Mouse (Mus musculus): ENCODE results near the gene Tbc1d17.

Gene Tbc1d17

DNA sequence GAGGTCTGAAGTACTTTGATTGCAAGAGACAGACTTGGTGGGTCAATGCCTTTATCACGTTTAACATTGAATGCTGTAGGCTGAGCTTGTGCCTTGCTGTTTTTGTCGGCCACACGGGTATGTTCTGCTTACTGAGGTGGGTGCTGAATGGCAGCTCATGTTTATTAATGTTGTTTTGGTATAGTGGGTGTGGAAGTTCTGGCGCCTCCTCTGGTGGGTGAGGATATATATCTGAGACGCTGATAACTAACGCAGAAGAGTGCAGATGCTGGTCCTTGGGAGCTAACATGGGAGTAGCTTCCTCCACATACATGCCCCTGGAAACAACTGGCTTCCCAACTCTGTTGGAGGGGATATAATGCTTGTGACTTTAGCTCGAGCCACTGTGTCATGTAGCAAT lies 25.5 kb downstream of the Tbc1d17 start:
- DNase-seq (ENCODE audit: low spot score), result no peak

DNA sequence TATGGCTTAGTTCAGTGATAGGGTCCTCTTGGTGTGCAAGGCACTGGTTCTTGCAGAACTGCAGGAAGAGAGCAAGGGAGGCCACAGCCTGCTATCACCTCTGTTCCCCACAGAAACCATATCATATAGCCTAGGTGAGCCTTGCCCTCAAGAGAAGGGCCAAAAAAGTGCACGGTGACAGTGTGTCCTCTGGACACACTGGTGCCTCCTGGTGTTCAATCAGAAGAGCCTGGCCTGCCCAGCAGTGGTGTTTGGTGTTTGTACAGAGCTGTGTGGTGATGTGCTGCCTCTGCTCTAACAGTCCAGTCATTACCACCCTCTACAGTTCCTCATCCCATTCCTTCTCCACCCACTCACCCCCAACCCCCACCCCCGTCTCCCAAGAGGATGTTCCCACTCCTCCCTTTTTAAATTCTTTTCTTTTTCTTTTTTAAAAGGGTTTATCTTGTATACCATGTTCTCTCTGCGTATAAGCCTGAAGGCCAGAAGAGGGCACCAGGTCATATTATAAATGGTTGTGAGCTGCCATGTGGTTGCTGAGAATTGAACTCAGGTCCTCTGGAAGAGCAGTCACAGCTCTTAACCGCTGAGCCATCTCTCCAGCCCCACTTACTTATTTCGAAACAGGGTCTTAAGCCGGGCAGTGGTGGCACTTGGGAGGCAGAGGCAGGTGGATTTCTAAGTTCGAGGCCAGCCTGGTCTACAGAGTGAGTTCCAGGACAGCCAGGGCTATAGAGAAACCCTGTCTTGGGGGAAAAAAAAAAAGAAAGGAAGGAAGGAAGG lies 27.0 kb downstream of the Tbc1d17 start:
- no peak for DNase-seq (ENCODE audit: low spot score)

DNA sequence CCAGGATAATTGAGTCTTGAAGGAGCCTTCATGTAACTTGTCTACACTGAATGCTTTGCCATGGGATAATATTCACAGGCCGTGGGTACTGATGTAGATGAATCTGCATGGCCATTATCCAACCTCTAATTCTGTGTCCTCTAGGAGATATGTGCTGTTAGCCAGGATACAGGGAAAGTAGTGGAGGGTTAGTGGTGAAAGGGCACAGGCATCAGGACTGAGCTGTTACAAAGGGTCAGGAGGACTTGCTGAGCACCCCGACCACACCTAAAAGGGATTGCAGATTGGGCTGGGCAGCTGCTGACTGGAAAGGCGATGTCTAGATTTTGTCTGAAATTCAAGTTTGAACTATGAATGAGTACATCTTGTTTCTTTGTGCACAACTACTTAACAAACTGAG lies 28.4 kb downstream of the Tbc1d17 start:
- DNase-seq (ENCODE audit: low spot score), result no peak

DNA sequence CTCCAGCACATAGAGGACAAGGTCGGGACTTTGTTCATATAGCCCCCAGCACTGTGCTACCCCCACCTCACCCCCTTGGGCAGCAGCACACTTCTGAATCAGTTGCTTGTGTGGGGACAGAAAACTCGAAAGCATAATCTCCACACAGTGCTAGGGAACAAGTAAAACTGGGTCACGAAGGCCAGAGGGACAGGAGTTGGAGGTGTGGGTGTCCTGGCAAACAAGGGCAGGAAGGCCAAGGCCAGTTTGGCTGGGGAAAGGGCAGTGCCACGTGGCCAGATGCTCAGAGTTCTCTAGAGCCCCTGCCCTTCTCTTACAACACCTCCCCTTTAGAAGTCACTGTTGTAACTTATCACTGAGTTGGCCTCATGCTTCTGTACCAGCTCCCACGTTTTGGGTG lies 29.0 kb downstream of the Tbc1d17 start:
- DNase-seq (ENCODE audit: low spot score), result no peak

DNA sequence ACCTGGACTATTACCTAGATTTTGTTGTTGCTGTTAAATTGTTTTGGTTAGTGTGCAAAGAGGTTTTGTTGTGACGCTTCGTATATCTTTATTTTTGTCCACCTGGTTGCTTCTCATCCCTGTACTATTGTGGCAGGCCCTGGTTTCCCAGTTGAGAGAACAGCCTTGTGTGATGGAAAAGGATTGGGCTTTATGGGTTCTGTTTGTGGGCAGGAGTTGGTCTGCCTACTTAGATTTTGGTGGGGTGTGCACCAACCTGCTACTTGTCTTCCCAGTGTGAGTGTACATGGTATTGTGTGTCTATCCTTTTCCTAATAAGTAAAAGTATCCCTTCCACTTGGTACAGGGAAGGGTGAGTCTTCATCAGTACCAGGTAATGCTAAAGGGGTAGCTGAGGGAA lies 29.5 kb downstream of the Tbc1d17 start:
- DNase-seq (ENCODE audit: low spot score), result no peak

DNA sequence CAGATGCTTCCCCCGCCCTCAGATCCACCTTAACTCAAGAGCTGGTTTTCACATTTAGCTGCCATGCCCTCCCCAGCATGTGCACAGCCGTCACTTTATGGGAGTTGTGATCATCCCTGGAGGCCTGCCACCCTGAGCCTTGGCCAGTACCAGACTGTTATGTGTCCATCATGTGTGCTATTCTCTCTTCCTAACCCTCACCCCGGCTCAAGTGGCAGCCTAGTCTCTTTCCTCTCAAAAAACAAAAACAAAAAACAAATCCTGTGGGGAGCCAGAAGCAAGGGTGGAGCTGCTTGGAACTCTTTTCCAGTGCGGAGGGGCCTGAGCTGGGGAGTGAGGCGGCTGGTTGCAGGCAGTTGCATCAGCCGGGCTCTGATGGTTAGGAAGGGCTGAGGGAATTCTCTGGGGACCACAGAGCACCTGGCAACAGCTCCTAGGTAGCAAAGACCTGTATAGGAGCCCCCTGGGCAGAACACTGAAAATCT lies 30.1 kb downstream of the Tbc1d17 start:
- DNase-seq (ENCODE audit: low spot score), result peak; percentile 69

DNA sequence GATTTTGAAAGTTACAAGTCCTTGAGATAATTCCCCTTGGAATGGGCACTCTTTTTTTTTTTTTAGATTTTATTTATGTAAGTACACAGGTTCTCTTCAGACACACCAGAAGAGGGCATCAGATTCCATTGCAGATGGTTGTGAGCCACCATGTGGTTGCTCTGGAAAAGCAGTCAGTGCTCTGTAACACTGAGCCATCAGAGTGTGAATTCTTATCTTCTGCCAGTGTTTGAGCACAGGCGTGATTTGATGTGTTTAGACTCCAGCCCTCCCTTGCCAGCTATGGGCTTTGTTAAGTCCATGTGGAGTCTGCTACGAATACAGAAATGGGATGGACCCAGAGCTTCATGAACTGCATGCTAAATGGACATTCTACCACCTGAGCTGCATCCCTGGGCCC lies 30.7 kb downstream of the Tbc1d17 start:
- peak; percentile 41 for DNase-seq (ENCODE audit: low spot score)

DNA sequence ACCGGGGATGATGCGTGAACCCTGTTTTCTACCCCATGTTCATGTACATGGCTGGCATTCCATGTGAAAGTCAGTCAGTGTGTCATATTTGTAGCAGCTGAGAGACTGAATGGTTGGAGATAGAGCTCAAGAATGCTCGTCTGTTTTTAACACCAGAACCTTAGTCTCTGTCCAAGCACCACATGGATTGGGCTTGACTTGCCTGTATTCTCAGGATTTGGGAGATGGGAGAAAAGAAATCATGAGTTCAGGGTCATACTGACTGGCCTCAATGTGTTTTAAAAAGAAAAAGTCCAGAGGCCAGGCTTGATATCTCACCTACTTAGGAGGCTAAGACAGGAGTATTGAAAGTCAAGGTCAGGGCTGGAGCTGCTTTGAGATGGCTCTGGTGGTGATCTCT lies 31.4 kb downstream of the Tbc1d17 start:
- no peak for DNase-seq (ENCODE audit: low spot score)

DNA sequence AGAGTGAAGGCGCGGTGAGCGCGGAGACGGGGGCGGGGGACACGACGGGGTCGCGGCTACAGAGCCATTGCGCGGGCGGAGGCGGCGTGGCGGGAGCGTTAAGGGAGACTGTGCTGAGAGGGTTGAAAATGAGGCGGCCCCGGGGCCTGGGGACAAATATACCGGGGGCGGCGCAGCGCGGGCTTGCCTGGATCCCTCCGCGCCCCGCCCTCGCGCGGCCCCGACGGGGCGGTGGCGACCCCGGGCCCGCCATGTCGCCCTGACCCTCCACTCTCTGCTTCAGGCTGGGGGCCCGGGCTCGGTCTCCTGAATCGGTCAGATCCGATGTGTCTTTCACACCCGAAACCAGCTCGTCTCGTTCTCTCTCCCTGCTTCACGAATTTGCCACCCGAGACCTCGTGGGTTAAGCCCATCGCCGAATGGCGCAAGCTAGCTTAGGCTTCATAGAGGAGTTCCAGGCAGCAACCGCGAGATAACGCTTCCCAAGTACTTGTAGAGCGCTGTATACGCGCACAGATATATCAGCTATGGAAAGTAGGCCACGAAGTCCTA lies 32.3 kb downstream of the Tbc1d17 start, which contains the start of gene Atf5:
Atf5 (minus strand) TSS at position 189 of the 552 bp plus-strand sequence.
- DNase-seq (ENCODE audit: low spot score), result peak; percentile 56

DNA sequence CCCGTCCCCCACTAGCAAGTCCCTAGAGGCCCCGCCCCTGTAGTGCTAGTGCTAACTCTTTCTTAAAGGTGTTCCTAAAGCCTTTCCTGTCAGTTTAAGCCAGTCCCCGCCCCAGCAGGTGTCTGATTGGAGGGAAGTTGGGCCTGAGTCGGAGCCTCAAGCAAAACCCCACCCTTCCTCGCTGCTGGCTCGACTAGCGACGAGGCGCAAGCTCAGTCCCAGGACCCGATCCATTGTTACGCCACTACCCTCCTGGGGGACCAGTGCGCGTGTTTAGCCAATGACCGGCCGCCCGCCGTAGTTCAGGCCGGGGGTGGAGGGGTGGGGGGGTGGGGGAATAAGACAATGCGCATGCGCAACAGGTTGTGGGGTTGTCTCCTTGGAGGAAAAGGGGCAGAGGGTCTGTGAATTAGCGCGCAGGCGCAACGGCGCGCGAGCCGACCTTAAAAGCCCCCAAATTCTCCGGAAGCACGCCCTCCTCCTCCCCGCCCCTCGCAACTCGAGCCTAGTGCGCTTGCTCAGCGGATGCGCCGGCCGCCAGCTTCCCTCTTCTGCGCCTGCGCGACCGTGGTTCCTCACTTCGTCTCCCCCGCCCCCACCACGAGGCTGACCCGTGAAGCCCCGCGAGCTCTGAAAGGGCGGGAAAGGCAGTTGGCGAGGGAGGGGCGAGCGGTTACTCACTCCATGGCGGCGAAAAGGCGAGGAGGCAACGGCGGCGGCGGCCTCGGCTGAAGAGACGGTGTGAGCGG lies 33.0 kb downstream of the Tbc1d17 start, which contains the start of the genes Nup62 and Il4i1:
Nup62 (plus strand) TSS at position 368 of the 749 bp plus-strand sequence.
Il4i1 (plus strand) TSS at position 667 of the 749 bp plus-strand sequence.
- DNase-seq (ENCODE audit: low spot score), result peak; percentile 96

DNA sequence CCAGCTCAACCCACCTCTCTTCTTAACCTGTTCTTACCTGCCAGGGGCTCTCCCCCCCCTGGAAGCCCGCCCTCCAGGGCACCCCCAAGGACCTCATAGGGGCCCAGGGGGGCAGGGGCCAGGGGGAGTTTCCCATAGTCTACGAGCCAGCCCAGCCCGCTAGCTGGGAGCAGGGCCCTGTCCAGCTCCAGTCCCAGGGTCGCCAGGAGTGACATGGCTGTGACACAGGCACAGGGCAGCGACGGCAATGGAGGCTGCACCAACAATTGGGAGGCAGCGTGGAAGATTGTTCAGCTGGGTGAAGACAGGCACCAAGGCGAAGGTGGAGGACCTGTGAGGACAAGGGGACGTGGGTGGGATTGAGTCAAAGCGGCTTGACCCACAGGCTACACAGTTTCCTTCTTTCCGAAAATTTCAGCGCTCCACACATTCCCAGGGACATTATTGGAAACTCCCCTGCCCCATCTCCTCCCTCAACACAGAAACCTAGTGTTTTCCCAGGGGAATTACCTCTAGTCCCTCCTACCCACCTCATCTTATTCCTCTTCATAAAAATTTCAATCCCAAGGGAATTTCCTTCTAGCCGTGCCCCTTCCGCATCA lies 33.8 kb downstream of the Tbc1d17 start:
- DNase-seq (ENCODE audit: low spot score), result no peak

DNA sequence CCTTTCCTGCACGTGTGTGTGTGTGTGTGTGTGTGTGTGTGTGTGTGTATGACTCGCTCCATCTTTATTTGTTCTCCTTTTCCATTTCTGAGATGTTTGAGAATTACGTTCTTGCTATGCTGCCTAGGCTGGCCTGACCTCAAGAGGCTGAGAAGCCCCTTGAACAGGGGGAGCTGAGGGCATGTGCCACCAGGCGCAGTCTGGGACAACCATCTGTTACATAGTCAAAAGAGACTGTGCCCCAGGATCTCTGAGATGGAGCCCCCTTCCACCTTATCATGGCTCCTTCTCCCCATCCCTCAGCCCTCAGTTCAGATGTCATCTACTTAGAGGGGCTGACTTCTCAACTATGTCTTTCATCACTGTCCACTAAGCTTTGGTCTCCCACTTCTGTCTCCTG lies 34.5 kb downstream of the Tbc1d17 start:
- DNase-seq (ENCODE audit: low spot score), result no peak

DNA sequence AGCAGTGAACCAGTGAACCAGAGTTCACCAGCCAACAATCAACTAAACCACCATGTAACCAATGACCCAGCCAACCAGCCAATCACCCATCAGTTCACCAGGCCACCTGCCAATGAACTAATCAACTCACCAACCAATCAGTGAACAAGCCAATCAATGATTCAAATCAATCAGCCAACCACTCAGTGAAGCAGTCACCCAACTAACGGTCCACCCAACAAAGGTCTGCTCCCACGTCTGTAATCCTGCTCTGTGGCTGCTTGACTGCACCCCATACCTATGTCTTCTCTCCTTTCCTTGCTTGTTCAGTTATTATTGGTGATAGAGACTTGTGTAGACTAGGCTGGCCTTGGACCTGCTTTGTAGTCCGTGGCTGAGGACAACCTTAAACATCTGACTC lies 34.9 kb downstream of the Tbc1d17 start:
- DNase-seq (ENCODE audit: low spot score), result no peak

DNA sequence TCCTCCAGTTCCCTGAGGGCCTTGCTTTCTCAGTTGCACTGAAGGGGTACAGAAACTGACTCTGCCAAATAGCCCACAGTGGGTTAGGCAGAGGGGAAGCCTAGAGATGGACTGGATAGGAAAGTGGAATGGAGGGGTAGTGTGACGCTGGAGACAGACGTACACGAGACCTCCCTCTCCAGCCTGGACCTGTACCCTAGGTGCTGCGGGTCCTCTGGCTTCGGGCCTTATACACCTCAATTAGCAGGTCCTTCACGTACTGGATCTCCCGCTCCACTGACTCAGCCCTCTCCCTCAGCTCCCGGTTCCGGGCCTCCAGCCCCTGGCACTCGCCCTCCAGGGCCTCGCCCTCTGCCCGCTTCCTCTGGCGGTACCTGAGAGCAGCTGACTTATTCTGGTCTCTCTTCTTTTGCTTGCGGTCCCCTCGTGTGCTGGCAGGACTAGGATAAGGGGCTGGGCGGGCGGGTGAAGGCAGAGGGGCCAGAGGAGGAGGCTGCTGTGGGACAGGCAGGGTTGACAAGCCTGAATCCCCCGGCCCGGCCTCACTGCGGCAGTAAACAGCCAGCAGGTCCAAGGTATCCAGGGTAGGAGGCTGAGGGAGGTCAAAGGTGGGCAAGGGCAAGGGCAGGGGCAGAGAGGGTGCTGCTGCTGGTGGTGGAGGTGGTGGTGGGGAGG lies 36.1 kb downstream of the Tbc1d17 start:
- DNase-seq (ENCODE audit: low spot score), result no peak

DNA sequence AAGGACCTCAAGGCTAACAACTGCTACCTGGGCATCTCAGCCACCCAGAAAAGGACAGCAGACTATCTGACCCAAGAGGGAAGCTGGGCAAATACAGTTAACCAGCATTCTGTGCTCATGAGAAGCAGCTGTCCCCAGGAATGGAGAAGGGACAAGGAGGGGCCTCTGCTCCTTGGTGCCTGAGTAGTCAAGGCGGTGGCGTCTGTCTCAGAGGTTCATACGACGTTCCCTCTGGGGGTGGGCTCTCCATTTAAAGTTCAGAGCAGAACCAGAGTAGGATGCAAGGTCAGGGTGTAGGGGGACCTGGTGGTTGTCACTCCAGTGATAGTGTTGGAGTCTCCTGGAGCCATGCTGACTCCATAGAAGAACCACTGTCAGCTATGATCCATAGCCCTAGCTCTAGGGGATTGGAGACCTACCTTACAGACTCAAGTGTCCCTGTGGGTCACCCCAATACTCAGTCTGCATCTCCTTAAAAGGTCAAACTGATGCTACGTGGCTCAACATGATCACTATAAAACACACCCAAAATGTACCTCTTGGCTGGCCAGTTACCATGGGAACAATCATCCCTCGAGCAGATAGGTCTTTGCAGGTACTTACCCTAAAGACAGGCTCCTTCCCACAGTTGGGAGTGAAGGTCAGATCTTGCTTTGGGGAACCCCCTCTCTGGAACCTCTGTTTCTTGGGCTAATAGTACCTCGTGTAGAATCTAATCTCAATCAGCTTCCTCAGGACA lies 37.9 kb downstream of the Tbc1d17 start:
- no peak for DNase-seq (ENCODE audit: low spot score)

DNA sequence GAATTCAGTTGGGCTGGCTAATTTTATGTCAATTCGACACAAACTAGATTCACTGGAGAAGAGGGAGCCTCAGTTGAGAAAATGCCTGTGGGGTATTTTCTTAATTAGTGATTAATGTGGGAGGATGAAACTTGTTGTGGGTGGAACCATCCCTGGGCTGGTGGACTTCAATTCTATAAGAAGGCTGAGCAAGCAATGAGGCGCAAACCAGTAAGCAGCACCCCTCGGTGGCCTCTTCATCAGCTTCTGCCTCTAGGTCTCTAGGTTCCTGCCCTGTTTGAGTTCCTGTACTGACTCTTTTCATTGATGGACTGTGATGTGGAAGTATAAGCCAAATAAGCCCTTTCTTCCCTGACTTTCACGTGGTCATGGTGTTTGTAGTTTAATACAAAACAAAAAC lies 38.5 kb downstream of the Tbc1d17 start:
- DNase-seq (ENCODE audit: low spot score), result no peak

DNA sequence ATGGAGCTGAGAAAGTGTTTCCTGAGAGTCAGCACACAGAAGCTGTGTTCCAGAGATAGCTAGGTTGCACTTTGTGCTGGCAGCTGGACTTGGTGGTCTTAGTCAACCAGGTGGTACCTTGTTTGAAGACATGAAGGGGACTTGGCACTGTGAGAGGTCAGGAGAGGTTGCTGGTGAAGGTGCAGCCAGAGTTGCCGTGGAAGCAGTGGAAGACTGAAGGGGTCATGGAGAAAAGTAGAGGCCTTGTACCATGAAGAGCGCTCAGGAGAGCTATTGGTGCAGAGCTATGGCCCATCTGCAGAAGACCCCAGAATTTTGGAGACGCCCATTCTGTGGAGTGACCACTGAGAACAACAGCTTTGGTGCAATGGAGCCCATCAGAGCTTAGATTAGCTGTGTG lies 39.4 kb downstream of the Tbc1d17 start:
- DNase-seq (ENCODE audit: low spot score), result no peak

DNA sequence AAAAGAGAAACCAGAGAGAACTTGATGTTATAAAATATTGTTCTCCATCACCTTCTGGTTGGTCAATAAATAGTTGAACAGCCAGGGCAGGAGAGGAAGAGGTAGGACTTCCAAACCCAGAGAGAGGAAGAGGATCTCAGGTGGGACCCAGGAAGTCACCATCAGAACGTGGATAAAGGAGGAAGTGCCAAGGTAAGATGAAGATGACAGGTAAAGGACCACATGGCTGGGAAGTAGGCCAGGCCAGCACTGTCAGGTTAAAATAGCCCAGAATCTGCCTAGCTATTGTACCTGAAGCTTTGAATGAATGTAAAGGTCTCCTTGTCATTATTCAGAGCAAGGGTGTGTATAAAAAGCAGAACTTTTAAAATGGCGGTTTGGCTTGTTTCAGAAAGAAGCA lies 40.0 kb downstream of the Tbc1d17 start:
- DNase-seq (ENCODE audit: low spot score), result no peak

DNA sequence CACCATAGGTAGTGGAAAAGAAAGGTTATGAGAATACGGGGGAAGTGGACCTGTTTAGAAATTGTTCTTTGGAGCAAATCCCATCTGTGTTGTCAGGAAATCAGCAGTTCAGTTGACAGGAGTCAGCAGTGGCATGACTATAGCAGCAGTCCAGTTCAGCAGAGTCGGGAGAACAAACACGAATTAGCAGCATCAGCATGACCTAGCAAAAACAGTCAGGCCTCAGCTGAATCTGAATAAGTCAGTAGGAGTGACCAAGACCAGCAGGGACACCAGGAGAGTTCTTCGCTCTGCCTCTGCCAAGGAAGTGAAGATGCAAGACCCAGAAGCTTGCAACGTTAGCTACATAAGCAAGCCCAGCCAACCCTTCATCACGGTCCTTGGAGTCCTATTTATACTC lies 56.1 kb downstream of the Tbc1d17 start:
- DNase-seq (ENCODE audit: low spot score), result no peak

DNA sequence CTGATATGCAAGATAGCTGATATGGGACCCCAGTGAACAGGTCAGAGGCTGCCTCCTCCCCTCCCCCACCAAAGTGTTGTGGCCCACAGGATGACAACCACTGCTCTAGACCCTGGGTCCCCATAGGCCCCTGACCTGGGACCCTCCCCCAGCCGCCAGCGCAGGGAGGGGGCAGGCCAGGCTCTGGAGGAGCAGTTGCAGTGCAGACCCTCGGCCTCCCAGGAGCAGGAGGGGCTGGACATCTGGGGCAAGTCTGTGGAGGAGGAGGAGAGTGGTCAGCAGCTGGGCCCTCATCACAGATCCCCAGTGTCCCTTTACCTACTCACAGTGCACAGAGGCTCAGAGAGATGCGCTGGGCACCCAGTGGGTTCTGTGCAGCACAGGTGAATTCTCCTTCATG lies 58.8 kb downstream of the Tbc1d17 start:
- no peak for DNase-seq (ENCODE audit: low spot score)

DNA sequence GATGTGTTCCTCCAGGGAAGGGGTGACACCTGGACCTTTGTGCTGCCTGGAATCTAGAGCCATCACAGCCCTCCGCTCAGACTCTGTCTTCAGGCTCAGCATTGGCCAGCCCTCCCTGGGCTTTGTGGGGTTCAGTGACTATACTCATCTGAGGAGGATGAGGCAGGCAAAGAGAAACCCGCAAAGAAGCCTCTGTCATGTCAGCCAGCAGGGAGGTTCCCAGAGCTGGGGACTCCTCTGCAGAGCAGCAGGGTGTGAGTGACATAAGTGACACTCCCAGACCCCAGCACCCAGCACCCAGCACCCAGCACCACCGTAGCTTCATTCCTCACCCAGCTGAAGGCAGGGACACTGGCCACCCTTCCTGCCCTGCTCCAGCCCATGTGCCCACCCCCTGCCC lies 59.3 kb downstream of the Tbc1d17 start:
- DNase-seq (ENCODE audit: low spot score), result no peak
